Mouse (Mus musculus): ENCODE results near the gene Stat5b. TPM values are rescaled to one million over a fixed set of nuclear protein-coding genes. Genes with fewer than 3 reads are reported as not detected.

Stat5b gene
- polyA plus RNA-seq, 1 experiment from 2014 or later, result 17.9 TPM

- Histone ChIP-seq H3K4me2 (replicated peaks; ENCODE audit: low read depth, low read length) (no peak overlapping the region), H3K27me3 (replicated peaks; ENCODE audit: insufficient read depth, low read length) (no peaks in the 10 kb centered on the region), H3K4me3 (ENCODE audit: low read depth, low read length) (no peak overlapping the region), H3K27ac (ENCODE audit: low read length) (no peak overlapping the region), H3K36me3 (ENCODE audit: insufficient read depth, low read length) (no peaks in the 10 kb centered on the region), H3K9ac (replicated peaks; ENCODE audit: low read depth) (no peak overlapping the region), H3K4me1 (ENCODE audit: insufficient read depth, low read depth, low read length) (no peaks in the 10 kb centered on the region; the same call in 1 of the 2 replicates), H3K9me3 (ENCODE audit: low read length) (no peaks in the 10 kb centered on the region)
- WGBS, result 91% methylated on average over 8 of the region's 8 CpGs
- no peak for ATAC-seq
- TF ChIP-seq EP300 (IDR thresholded peaks at IDR 0.05) (no peak), CTCF (IDR thresholded peaks at IDR 0.05) (no peak)
- DNase-seq (ENCODE audit: low spot score), result no peak
These were observed 30.5 kb downstream of the Stat5b start for GRCm38 (mm10) chr11:100820047-100820446.

- no peak for TF ChIP-seq CTCF (IDR thresholded peaks at IDR 0.05)
- TF ChIP-seq EP300 (IDR thresholded peaks at IDR 0.05), result no peak
- Histone ChIP-seq H3K36me3 (ENCODE audit: insufficient read depth, low read length) (no peaks in the 10 kb centered on the region), H3K4me3 (ENCODE audit: low read depth, low read length) (no peak overlapping the region), H3K4me2 (replicated peaks; ENCODE audit: low read depth, low read length) (no peak overlapping the region), H3K9me3 (ENCODE audit: low read length) (no peaks in the 10 kb centered on the region), H3K27ac (ENCODE audit: low read length) (no peak overlapping the region), H3K9ac (replicated peaks; ENCODE audit: low read depth) (no peak overlapping the region), H3K4me1 (ENCODE audit: insufficient read depth, low read depth, low read length) (no peaks in the 10 kb centered on the region; the same call in 1 of the 2 replicates), H3K27me3 (replicated peaks; ENCODE audit: insufficient read depth, low read length) (no peaks in the 10 kb centered on the region)
- 71% methylated on average over 16 of the region's 16 CpGs for WGBS
- ATAC-seq (no peak), DNase-seq (ENCODE audit: low spot score) (no peak)
These were observed 30.9 kb downstream of the Stat5b start for GRCm38 (mm10) chr11:100819626-100820025.

GRCm38 (mm10) chr11:100819048-100819447 lies 31.5 kb downstream of the Stat5b start:
- H3K4me1 ChIP-seq (ENCODE audit: insufficient read depth, low read depth, low read length), result no peaks in the 10 kb centered on the region; the same call in 1 of the 2 replicates
- H3K27me3 ChIP-seq (replicated peaks; ENCODE audit: insufficient read depth, low read length), result no peaks in the 10 kb centered on the region
- no peak overlapping the region for H3K27ac ChIP-seq (ENCODE audit: low read length)
- no peak for TF ChIP-seq EP300 (IDR thresholded peaks at IDR 0.05)
- no peak for TF ChIP-seq CTCF (IDR thresholded peaks at IDR 0.05)
- H3K36me3 ChIP-seq (ENCODE audit: insufficient read depth, low read length), result no peaks in the 10 kb centered on the region
- DNase-seq (ENCODE audit: low spot score) (no peak), ATAC-seq (no peak)
- no peak overlapping the region for H3K4me3 ChIP-seq (ENCODE audit: low read depth, low read length)
- 83% methylated on average over 8 of the region's 8 CpGs for WGBS
- H3K9me3 ChIP-seq (ENCODE audit: low read length), result no peaks in the 10 kb centered on the region
- H3K9ac ChIP-seq (replicated peaks; ENCODE audit: low read depth), result no peak overlapping the region
- H3K4me2 ChIP-seq (replicated peaks; ENCODE audit: low read depth, low read length), result no peak overlapping the region

- no peaks in the 10 kb centered on the region for H3K36me3 ChIP-seq (ENCODE audit: insufficient read depth, low read length)
- TF ChIP-seq CTCF (IDR thresholded peaks at IDR 0.05) (no peak), EP300 (IDR thresholded peaks at IDR 0.05) (no peak)
- no peaks in the 10 kb centered on the region for H3K9me3 ChIP-seq (ENCODE audit: low read length)
- no peaks in the 10 kb centered on the region for H3K27me3 ChIP-seq (replicated peaks; ENCODE audit: insufficient read depth, low read length)
- no peak for ATAC-seq
- WGBS, result 84% methylated on average over 15 of the region's 15 CpGs
- H3K4me2 ChIP-seq (replicated peaks; ENCODE audit: low read depth, low read length), result no peak overlapping the region
- no peak for DNase-seq (ENCODE audit: low spot score)
- no peak overlapping the region for H3K4me3 ChIP-seq (ENCODE audit: low read depth, low read length)
- no peak overlapping the region for H3K27ac ChIP-seq (ENCODE audit: low read length)
- no peak overlapping the region for H3K9ac ChIP-seq (replicated peaks; ENCODE audit: low read depth)
- no peaks in the 10 kb centered on the region; the same call in 1 of the 2 replicates for H3K4me1 ChIP-seq (ENCODE audit: insufficient read depth, low read depth, low read length)
These were observed 32.0 kb downstream of the Stat5b start for GRCm38 (mm10) chr11:100818359-100819012.

GRCm38 (mm10) chr11:100817311-100817710 lies 33.2 kb downstream of the Stat5b start:
- DNase-seq (ENCODE audit: low spot score) (no peak), ATAC-seq (no peak)
- Histone ChIP-seq H3K27ac (ENCODE audit: low read length) (no peak overlapping the region), H3K4me1 (ENCODE audit: insufficient read depth, low read depth, low read length) (no peaks in the 10 kb centered on the region; the same call in 1 of the 2 replicates), H3K4me3 (ENCODE audit: low read depth, low read length) (no peak overlapping the region), H3K36me3 (ENCODE audit: insufficient read depth, low read length) (no peaks in the 10 kb centered on the region), H3K4me2 (replicated peaks; ENCODE audit: low read depth, low read length) (no peak overlapping the region), H3K27me3 (replicated peaks; ENCODE audit: insufficient read depth, low read length) (no peaks in the 10 kb centered on the region), H3K9ac (replicated peaks; ENCODE audit: low read depth) (no peak overlapping the region), H3K9me3 (ENCODE audit: low read length) (no peaks in the 10 kb centered on the region)
- no peak for TF ChIP-seq EP300 (IDR thresholded peaks at IDR 0.05)
- TF ChIP-seq CTCF (IDR thresholded peaks at IDR 0.05), result no peak
- 57% methylated on average over 9 of the region's 9 CpGs for WGBS

GRCm38 (mm10) chr11:100816801-100817200 lies 33.7 kb downstream of the Stat5b start:
- H3K4me3 ChIP-seq (ENCODE audit: low read depth, low read length), result no peak overlapping the region
- H3K9me3 ChIP-seq (ENCODE audit: low read length), result no peaks in the 10 kb centered on the region
- no peak for TF ChIP-seq CTCF (IDR thresholded peaks at IDR 0.05)
- no peak for TF ChIP-seq EP300 (IDR thresholded peaks at IDR 0.05)
- no peaks in the 10 kb centered on the region for H3K36me3 ChIP-seq (ENCODE audit: insufficient read depth, low read length)
- no peaks in the 10 kb centered on the region; the same call in 1 of the 2 replicates for H3K4me1 ChIP-seq (ENCODE audit: insufficient read depth, low read depth, low read length)
- no peak overlapping the region for H3K4me2 ChIP-seq (replicated peaks; ENCODE audit: low read depth, low read length)
- 38% methylated on average over 4 of the region's 4 CpGs for WGBS
- no peak overlapping the region for H3K9ac ChIP-seq (replicated peaks; ENCODE audit: low read depth)
- no peaks in the 10 kb centered on the region for H3K27me3 ChIP-seq (replicated peaks; ENCODE audit: insufficient read depth, low read length)
- DNase-seq (ENCODE audit: low spot score) (no peak), ATAC-seq (0 out of 2 replicates have a peak, but pooled peaks have one; percentile 11)
- no peak overlapping the region for H3K27ac ChIP-seq (ENCODE audit: low read length)
